Mouse (Mus musculus) neutrophil, adult 59 days (primary cell): ENCODE data around the gene Map3k1. TPM values are rescaled to one million over a fixed set of nuclear protein-coding genes. Genes with fewer than 3 reads are reported as not detected.

Experiments
- total RNA-seq, 2 experiments: library from RNA; stranded (reverse); gene quantifications; 1 replicate in 1 of 2; 2 replicates in 1 of 2; pipeline ENCODE4 v1.2.4; 2023

Map3k1 gene
- 10 to 100 TPM; 54.6 to 68.3 TPM for total RNA-seq

GRCm38 (mm10) chr13:111808637-111809465 is at the start of gene Map3k1:
TSS of gene Map3k1 (minus strand) at chr13:111808993.

Other genes with a start within 250 kb of the Map3k1 start
- gene Gm10198, start 216.2 kb downstream of the Map3k1 start, total RNA-seq: not detected
- 10 to 100 TPM; 52.0 to 56.6 TPM for gene Mier3, start 128.0 kb downstream of the Map3k1 start, total RNA-seq